Mouse (Mus musculus) midbrain, embryonic 15.5 days (tissue): Measurements from ENCODE around the gene Acadl. TPM values are rescaled to one million over a fixed set of nuclear protein-coding genes. Genes with fewer than 3 reads are reported as not detected.

Experiments
- ATAC-seq: fragments of 200-750 bp; cut with Nextera tagmentation; replicated peaks from 2 replicates; pipeline ENCODE4 v1.8.0; 2017; ENCODE audit warnings: moderate TSS enrichment
- H3K27ac ChIP-seq: fragments of 300-500 bp; sonication (generic); 2 replicates; pipeline ENCODE4 v1.5.1; 2015; ENCODE audit warnings: mild to moderate bottlenecking, inconsistent platforms
- H3K27me3 ChIP-seq: fragments of 300-500 bp; sonication (generic); replicated peaks from 2 replicates; pipeline ENCODE4 v1.6.1; 2015; ENCODE audit warnings: inconsistent platforms
- H3K36me3 ChIP-seq: fragments of 300-500 bp; sonication (generic); replicated peaks from 2 replicates; pipeline ENCODE4 v1.6.1; 2015; ENCODE audit warnings: inconsistent platforms
- H3K4me1 ChIP-seq: fragments of 300-500 bp; sonication (generic); 2 replicates; pipeline ENCODE4 v1.6.1; 2015; ENCODE audit warnings: inconsistent platforms
- H3K4me2 ChIP-seq: fragments of 300-500 bp; sonication (generic); 2 replicates; pipeline ENCODE4 v1.6.1; 2015; ENCODE audit warnings: inconsistent platforms, mild to moderate bottlenecking, moderate library complexity
- H3K4me3 ChIP-seq: fragments of 300-500 bp; sonication (generic); 2 replicates; pipeline ENCODE4 v1.5.1; 2015; ENCODE audit warnings: mild to moderate bottlenecking, inconsistent platforms
- H3K9ac ChIP-seq: fragments of 300-500 bp; sonication (generic); 2 replicates; pipeline ENCODE4 v1.6.1; 2015; ENCODE audit warnings: mild to moderate bottlenecking, inconsistent platforms
- H3K9me3 ChIP-seq: fragments of 300-500 bp; sonication (generic); 2 replicates; pipeline ENCODE4 v1.6.1; 2016; ENCODE audit warnings: inconsistent platforms
- WGBS: fragments of 180-500 bp; shearing (Covaris S2); methylation state at CpG from one replicate; pipeline ENCODE4 v1.1.7; 2015; ENCODE audit warnings: mixed read lengths; 5-methylcytosine and 5-hydroxymethylcytosine counted together
- polyA plus RNA-seq: library from polyadenylated mRNA; unstranded; fragments of >200 nt; fragmentation: Nextera tagmentation; extraction: Ambion mirVana; gene quantifications from 2 replicates; pipeline ENCODE4 v1.2.1, GENCODE M21; 2015

The Acadl gene
- polyA plus RNA-seq, 1 experiment from 2014 or later = 34.6 TPM

DNA sequence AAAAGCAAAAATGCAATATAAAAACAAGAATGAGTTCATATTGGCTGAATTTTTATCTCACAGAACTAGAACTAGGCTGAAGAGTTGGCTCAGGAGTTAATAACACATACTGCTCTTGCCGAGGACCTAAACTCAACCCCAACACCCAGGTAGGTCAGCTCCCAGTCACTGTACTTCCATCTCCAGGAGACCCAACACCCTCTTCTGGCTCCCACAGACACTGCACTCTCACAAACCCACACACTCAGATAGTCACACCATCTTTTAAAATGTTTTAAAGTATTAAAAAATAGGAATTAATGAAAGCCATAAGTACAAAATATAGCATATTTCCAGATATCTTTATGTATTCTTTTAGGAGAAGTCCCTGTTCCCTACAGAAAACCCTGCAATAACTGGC is 49.9 kb downstream of the Acadl start:
- Histone ChIP-seq H3K9ac (no peak overlapping the region), H3K4me3 (no peak overlapping the region), H3K27ac (no peak overlapping the region), H3K4me2 (no peak overlapping the region), H3K36me3 (no peaks in the 10 kb centered on the region), H3K27me3 (no peaks in the 10 kb centered on the region), H3K9me3 (no peaks in the 10 kb centered on the region), H3K4me1 (peaks cover 16% of the 10 kb centered on the region)
- WGBS = 89% methylated on average over 1 of the region's 1 CpGs
- no peak for ATAC-seq

GRCm38 (mm10) chr1:66806821-66807220 is 56.3 kb downstream of the Acadl start:
- no peak overlapping the region for H3K4me3 ChIP-seq
- no peaks in the 10 kb centered on the region for H3K36me3 ChIP-seq
- no peaks in the 10 kb centered on the region for H3K4me1 ChIP-seq
- ATAC-seq = no peak
- 84% methylated on average over 1 of the region's 1 CpGs for WGBS
- no peaks in the 10 kb centered on the region for H3K27me3 ChIP-seq
- no peak overlapping the region for H3K9ac ChIP-seq
- no peak overlapping the region for H3K4me2 ChIP-seq
- H3K27ac ChIP-seq = no peak overlapping the region
- H3K9me3 ChIP-seq = no peaks in the 10 kb centered on the region

- no peak overlapping the region for H3K4me2 ChIP-seq
- 95% methylated on average over 1 of the region's 1 CpGs for WGBS
These were observed 57.7 kb downstream of the Acadl start for GRCm38 (mm10) chr1:66805408-66805807.

GRCm38 (mm10) chr1:66804710-66805109 is 58.4 kb downstream of the Acadl start:
- WGBS = 55% methylated on average over 5 of the region's 5 CpGs
- no peaks in the 10 kb centered on the region for H3K9me3 ChIP-seq
- H3K36me3 ChIP-seq = no peaks in the 10 kb centered on the region; the same call in 1 of the 2 replicates

More at GRCm38 (mm10) chr1:66805408-66805807, 57.7 kb downstream of the Acadl start:
- H3K4me3 ChIP-seq = no peak overlapping the region
- no peaks in the 10 kb centered on the region for H3K9me3 ChIP-seq
- ATAC-seq = no peak
- H3K27me3 ChIP-seq = no peaks in the 10 kb centered on the region
- H3K4me1 ChIP-seq = no peaks in the 10 kb centered on the region
- H3K27ac ChIP-seq = no peak overlapping the region
- no peaks in the 10 kb centered on the region; the same call in 1 of the 2 replicates for H3K36me3 ChIP-seq
- H3K9ac ChIP-seq = no peak overlapping the region

GRCm38 (mm10) chr1:66797962-66798361 is 65.1 kb downstream of the Acadl start:
- ATAC-seq = no peak
- WGBS = 93% methylated on average over 2 of the region's 2 CpGs
- no peaks in the 10 kb centered on the region for H3K4me1 ChIP-seq
- no peak overlapping the region for H3K9ac ChIP-seq
- H3K9me3 ChIP-seq = no peaks in the 10 kb centered on the region
- H3K27ac ChIP-seq = no peak overlapping the region
- H3K27me3 ChIP-seq = no peaks in the 10 kb centered on the region
- H3K4me2 ChIP-seq = no peak overlapping the region
- H3K36me3 ChIP-seq = no peaks in the 10 kb centered on the region; the same call in 1 of the 2 replicates
- H3K4me3 ChIP-seq = no peak overlapping the region

More at GRCm38 (mm10) chr1:66804710-66805109, 58.4 kb downstream of the Acadl start:
- Histone ChIP-seq H3K27ac (no peak overlapping the region), H3K27me3 (no peaks in the 10 kb centered on the region), H3K4me3 (no peak overlapping the region), H3K9ac (no peak overlapping the region), H3K4me1 (no peaks in the 10 kb centered on the region), H3K4me2 (no peak overlapping the region)
- no peak for ATAC-seq

DNA sequence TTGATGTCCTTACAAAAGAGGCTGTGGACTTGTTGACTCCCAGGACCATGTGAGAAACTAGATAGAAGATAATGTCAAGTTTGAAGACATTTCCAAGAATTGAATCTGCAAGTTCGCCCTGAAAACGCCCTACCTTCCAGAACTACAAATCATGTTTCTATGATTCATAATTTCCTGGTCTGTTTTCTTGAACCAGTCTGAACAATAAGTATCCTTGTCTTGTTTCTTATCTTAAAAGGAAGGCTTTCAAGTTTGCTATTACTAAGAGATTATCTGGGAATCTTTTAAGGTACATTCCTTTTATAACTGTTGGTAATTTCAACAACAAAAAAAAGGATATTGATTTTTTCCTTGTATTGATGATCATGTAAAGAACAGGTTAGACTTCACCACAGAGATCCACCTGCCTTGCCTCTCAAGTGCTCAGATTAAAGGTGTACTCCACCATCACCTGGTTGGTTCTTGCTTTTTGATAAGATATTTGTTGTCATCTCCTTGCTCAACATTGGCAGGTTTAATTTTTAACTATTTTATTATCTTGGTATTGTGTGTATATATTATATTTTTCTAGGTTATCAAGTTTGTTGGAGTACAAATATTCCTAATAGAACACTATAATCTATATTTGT is 70.1 kb downstream of the Acadl start:
- Histone ChIP-seq H3K9ac (no peak overlapping the region), H3K4me3 (no peak overlapping the region), H3K4me1 (no peaks in the 10 kb centered on the region), H3K27ac (no peak overlapping the region), H3K4me2 (no peak overlapping the region), H3K9me3 (no peaks in the 10 kb centered on the region), H3K36me3 (no peaks in the 10 kb centered on the region), H3K27me3 (no peaks in the 10 kb centered on the region)
- ATAC-seq = no peak
- WGBS = 94% methylated on average over 2 of the region's 2 CpGs

GRCm38 (mm10) chr1:66782296-66782695 is 80.8 kb downstream of the Acadl start:
- H3K4me3 ChIP-seq = no peak overlapping the region
- H3K27me3 ChIP-seq = no peaks in the 10 kb centered on the region
- WGBS = 58% methylated on average over 2 of the region's 2 CpGs
- no peak overlapping the region for H3K9ac ChIP-seq
- no peak overlapping the region for H3K4me2 ChIP-seq
- no peaks in the 10 kb centered on the region for H3K9me3 ChIP-seq
- no peak overlapping the region for H3K27ac ChIP-seq
- no peaks in the 10 kb centered on the region for H3K4me1 ChIP-seq
- H3K36me3 ChIP-seq = no peaks in the 10 kb centered on the region
- no peak for ATAC-seq

DNA sequence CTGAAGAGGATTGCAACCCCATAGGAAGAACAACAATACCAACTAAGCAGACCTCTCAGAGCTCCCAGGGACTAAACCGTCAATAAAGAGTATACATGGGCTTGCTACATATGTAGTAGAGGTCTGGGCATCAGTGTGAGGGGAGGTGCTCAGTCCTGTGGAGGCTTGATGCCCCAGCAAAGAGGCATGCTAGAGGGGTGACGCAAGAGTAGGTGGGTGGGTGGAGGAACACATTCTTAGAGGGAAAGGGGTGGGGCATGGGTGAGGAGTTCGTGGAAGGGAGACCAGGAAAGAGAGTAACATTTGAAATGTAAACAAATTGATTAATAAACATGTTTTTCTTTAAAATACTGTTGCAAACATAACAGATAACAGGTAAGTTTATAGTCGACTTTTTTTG is 82.0 kb downstream of the Acadl start:
- no peaks in the 10 kb centered on the region for H3K9me3 ChIP-seq
- no peaks in the 10 kb centered on the region for H3K27me3 ChIP-seq
- H3K4me2 ChIP-seq = no peak overlapping the region
- ATAC-seq = no peak
- no peaks in the 10 kb centered on the region for H3K36me3 ChIP-seq
- no peak overlapping the region for H3K27ac ChIP-seq
- no peaks in the 10 kb centered on the region for H3K4me1 ChIP-seq
- H3K4me3 ChIP-seq = no peak overlapping the region
- 88% methylated on average over 4 of the region's 4 CpGs for WGBS
- H3K9ac ChIP-seq = no peak overlapping the region

Other genes starting within 250 kb of the Acadl start
- 29.9 and 31.2 TPM in 2 replicates for gene Rpe, start 162.4 kb downstream of the Acadl start, polyA plus RNA-seq
- gene Kansl1l, start 45.7 kb downstream of the Acadl start, polyA plus RNA-seq = 11.7 and 13.1 TPM in 2 replicates
- gene Myl1, start 82.1 kb upstream of the Acadl start, polyA plus RNA-seq = 0.66 and 0.81 TPM in 2 replicates
- gene Lancl1, start 175.6 kb upstream of the Acadl start, polyA plus RNA-seq = 164 and 175 TPM in 2 replicates